Mouse (Mus musculus) cerebellum, adult (tissue): Measurements from ENCODE around the gene Cit.

Source experiments
- ATAC-seq: cut with Nextera tagmentation; 2 replicates; pipeline ENCODE4 v1.9.2; 2017; ENCODE audit warnings: mild to moderate bottlenecking, moderate library complexity, mixed read lengths; ENCODE audit not compliant: insufficient number of reproducible peaks, low FRiP score, low TSS enrichment

Gene Cit

GRCm38 (mm10) chr5:115956048-115956447, 111.0 kb downstream of the Cit start:
- no peak for ATAC-seq

GRCm38 (mm10) chr5:115957177-115957576, 112.1 kb downstream of the Cit start:
- no peak for ATAC-seq

- no peak for ATAC-seq
Measured at GRCm38 (mm10) chr5:115958344-115958743, 113.3 kb downstream of the Cit start.

DNA sequence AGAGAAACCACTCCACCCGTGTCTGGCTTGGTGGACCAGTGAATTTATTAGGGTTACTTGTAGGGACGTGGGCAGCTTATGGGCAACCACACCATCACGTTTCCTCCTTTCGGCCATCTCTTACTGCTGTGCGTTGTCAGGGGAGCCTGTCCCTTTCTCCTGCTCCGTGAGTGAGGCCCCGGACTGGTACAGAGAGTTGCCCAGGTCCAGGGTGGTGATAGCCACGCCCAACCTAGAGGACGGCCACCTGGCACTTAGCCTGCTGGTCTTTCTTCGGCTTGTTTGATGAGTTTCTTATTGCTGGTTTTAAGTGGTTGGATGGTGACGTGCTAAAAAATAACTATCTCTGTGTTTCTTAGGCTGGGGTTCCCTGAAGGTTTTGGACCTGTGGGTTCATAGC, 113.7 kb downstream of the Cit start:
- ATAC-seq, result no peak

DNA sequence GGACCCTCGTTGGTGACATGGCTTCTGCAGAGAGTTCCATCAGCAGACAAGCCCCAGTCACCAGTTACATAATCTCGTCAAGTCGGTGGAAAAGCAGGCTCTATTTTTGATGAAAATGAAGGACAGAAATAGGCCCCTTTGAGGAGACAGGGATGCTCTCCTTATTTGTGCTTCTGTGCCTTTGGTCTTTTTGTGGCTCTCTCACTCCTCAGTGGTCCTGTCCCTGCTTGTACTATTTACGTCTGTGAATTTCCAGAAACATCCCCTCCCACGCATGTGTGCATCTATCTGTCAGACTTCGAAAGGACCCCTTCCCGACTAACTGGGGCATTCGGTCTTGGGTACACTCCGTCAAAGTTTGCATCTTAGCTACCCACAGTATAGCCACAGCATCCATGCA, 116.7 kb downstream of the Cit start:
- ATAC-seq, result no peak

DNA sequence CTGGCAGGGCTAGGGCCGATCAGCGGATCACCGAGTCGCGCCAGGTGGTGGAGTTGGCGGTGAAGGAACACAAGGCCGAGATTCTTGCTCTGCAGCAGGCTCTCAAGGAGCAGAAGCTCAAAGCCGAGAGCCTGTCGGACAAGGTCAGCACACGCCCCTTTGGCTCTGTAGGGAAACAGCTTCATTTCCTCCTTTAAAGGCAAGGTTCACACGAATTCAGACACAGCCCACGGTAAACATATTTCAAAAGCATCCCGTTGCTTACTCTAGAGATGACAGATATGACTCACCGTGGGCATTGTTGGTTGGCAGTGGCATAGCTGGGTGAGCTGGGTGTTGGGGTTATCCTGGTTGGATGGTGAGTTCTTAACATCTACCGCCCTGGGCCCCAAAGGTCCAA, 126.2 kb downstream of the Cit start:
- no peak for ATAC-seq

- no peak for ATAC-seq
Measured at GRCm38 (mm10) chr5:115975672-115976071, 130.6 kb downstream of the Cit start.

- ATAC-seq, result no peak
Measured at GRCm38 (mm10) chr5:115976446-115976845, 131.4 kb downstream of the Cit start.

DNA sequence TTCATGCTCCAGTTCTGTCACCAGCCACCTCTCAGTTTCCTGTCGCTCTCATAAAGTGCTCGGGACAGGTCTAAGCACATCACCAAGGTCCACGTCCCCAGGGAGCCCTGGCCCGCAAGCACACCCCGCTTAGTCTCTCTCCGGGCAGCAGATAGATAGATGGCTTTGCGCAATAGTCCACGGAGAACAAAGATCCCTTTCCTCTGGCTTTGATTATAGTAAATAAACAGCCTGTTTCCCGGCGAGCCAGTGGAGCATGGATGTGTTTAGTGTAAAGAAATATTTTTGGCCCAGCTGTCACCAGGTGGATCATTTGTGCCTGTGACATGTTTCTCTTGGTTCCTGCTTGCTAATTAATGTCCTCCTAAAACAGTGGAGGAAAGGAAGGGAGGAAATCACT, 132.2 kb downstream of the Cit start:
- ATAC-seq, result no peak

DNA sequence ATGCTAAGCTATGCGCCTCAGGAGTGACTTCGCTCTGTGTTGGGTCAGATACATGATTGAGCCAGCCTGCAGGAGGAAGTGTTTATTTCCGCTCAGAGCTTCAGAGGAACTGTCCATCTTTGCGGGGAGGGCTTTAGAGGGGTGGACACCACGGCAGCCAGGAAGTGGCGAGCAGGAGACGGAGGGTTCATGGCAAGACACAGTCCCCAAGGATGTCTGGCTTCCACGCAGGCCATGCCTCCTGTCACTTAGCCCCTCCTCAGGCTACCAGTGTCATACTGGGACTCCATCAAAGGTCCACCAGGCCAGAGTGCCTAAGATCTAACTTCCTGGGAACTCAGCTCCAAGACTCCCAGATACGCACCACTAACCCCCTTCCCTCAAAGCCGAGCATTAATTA, 132.7 kb downstream of the Cit start:
- no peak for ATAC-seq

- no peak for ATAC-seq
Measured at GRCm38 (mm10) chr5:115978255-115978654, 133.2 kb downstream of the Cit start.

DNA sequence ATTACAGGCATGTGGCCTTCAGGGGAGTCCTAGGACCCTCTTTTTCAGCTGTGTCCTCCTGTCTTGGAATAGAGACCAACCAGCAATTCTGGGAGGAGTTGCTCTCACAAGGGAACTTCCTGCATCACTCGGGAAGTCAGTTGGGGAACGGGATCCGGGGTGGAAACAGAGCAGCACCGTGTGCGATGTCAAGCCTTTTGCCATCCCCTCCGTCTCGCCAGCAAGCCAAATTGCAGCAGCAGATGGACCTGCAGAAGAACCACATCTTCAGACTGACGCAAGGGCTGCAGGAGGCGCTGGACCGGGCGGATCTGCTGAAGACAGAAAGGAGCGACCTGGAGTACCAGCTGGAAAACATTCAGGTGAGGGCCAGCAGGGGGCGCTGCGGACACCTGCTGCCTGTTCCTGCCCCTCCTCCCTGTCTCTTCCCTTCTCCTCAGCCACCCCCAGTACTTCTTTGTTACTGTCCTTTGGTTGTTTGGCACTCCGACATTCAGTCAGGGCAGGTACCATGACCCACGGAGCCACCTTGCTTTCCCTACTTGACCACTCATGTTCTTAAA, 134.1 kb downstream of the Cit start:
- no peak for ATAC-seq

DNA sequence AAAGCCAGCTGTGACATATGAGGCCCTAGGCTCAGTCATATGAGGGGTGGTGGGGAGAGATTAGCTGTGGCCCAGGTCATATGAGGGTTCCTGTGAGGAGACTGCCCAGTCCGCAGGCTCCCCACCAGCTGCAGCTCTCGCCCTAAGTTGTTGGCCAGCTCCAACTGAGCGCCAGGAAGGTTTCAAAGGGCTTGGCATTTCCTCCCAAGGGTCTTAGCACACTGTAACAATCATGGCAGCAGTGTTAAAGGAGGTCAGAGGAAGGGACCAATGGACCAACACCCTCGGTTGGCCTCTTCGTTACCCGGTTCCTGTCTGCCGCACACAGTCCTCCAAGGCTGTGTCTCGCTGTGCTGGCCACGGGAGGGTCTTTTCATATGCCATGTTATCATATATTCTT, 135.5 kb downstream of the Cit start:
- no peak for ATAC-seq

GRCm38 (mm10) chr5:115982671-115983373, 137.7 kb downstream of the Cit start:
- ATAC-seq, result no peak

GRCm38 (mm10) chr5:115984392-115984791, 139.3 kb downstream of the Cit start:
- ATAC-seq, result no peak

GRCm38 (mm10) chr5:115985101-115985500, 140.0 kb downstream of the Cit start:
- no peak for ATAC-seq

GRCm38 (mm10) chr5:115987284-115987683, 142.2 kb downstream of the Cit start:
- ATAC-seq, result no peak

DNA sequence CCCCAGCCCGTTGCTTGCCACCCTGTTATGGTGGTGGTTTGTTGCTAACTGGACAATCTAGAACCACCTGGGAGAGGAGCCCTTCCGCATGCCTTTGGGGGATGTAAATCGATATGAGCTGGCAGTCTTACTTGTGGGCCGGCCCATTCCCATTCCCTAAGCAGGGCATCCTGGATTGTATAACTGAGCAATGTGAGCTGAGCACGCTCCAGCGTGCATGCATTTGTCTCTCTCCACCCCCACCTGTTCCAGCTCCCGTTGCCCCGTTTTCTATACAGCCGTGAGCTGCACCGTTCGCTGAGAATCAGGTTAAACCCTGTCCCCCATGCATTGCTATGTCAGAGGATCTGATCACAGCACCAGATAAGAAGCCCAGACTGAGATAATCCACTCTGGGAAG, 146.6 kb downstream of the Cit start:
- ATAC-seq, result no peak

DNA sequence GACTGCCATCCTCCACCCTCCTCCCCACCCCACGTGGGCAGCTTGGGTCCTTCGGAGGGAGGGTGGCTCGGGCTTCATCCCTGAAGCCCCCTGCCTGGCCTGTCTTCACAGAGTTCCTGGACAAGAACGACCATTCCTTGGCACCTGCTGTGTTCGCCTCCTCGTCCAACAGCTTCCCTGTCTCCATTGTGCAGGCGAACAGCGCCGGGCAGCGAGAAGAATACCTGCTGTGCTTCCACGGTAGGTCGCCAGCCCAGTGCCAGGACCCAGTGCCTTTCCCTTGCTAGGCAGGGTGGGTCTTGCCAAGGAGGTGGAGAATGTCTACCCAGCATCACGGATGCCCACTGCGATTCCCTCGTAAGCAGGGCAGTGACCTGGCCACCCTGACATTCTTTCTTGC, 149.0 kb downstream of the Cit start:
- no peak for ATAC-seq

DNA sequence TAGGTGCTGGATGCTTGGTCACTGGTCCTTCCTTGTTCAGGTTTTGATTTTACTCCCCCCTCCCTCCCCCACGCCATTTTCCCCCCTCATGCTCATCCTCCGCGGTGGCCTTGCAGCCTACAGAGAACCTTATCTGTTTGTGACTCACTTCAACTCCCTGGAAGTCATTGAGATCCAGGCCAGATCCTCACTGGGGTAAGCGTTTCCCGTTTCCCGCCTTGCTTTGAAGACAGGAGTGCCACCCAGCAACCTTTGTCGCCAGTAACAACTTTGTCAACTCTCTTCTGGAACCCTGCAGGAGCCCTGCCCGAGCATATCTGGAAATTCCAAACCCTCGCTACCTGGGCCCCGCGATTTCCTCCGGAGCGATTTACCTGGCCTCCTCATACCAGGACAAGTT, 152.3 kb downstream of the Cit start:
- ATAC-seq, result no peak

DNA sequence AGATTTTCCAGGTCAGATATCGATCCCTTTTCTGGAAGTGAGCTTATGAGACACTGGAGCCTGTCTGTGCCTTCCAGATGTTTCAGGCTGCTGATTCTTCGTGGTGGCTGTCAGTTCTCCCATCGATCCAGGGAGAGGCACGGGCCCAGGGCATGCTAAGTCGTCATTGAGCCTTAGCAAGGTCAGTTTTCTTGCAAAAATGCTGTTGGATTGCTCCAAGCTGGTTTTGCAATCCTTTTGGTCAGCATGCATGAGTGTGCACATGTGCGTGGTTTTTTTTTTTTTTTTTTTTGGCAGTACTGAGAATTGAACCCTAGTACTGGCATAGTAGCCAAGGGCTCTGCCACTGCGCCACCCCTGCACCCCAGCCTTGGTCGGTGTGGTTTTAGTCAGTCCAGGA, 158.1 kb downstream of the Cit start:
- ATAC-seq, result no peak

GRCm38 (mm10) chr5:116003825-116004224, 158.7 kb downstream of the Cit start:
- no peak for ATAC-seq
